Mouse (Mus musculus): ENCODE measurements around the gene Gtf2h1. TPM values are rescaled to one million over a fixed set of nuclear protein-coding genes. Genes with fewer than 3 reads are reported as not detected.
"Not testable (repeated sequence)": the region's sequence is repeated elsewhere in the genome, so short reads cannot be mapped to it uniquely, and the experiment has no call there.

The Gtf2h1 gene
- polyA plus RNA-seq (2012; rRNA removed): 9.7 and 10.6 TPM in 2 replicates

- DNase-seq (ENCODE audit: low read depth): no peak
These were observed at the start of gene Gtf2h1, which contains the start of gene Hps5 for GRCm38 (mm10) chr7:46795287-46796205. TSS of gene Gtf2h1 (plus strand) at chr7:46796103. TSS of gene Hps5 (minus strand) at chr7:46796064.

DNA sequence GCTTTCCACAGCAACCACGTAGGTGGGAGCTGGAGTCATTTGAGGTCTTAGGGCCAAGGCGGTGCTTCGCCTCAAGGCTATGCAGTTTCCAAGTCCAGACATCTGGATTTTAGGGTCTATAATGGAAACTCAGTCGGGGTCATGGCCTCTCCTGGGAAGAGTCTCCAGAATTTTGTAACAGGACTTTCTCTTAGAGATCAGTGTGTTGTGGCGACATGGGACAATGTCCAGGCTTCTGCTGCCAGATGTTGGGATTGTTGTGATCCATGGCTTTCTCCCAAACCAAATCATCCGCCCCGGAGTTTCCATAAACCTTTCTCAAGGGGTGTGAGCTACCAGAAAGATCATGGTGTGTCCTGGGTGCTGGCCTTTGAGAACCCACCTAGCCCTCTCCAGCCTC lies 49.5 kb upstream of the Gtf2h1 start:
- peak; percentile 62 for DNase-seq (ENCODE audit: low read depth)

DNA sequence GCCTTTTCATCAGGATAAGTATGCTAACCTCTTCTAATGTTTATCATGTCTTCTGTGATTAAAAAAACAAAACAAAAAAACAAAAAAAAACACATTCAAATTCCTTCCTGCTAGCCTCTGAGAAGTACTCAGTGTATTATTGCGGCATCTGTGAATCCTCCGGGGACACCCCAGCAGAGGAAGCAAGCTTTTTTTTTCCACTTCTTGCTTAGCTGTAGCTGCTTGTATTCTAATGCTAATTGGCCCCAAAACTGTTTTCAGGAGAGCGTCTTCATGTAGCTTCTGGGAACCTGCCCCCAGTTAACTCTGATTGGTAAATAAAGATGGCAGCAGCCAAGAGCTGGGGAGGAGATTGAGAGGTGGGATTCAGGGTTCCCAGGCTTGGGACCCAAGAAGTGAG lies 47.4 kb upstream of the Gtf2h1 start:
- no peak for DNase-seq (ENCODE audit: low read depth)

DNA sequence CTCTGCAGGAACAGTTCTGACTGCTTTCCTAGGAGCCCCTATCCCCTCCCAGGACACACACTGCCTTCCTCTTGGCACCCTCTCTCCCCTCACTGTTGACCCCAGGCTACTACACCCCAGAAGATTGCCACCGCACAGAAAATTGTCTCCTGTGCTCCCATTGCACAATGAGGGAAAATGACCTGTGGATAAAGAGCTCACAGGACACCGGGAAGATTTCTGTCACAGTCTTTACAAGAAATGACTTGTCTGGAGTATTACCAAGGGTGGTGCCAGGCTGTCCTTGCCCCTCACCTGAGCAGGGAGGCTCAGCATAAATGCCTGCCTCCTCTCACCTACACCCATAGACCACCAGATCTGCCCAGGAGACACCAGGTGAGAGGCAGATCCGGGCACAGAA lies 44.4 kb upstream of the Gtf2h1 start, which contains the start of gene Saa2:
Gene Saa2 (plus strand): TSS at position 301 of the 400 bp plus-strand sequence.
- no peak for DNase-seq (ENCODE audit: low read depth)

DNA sequence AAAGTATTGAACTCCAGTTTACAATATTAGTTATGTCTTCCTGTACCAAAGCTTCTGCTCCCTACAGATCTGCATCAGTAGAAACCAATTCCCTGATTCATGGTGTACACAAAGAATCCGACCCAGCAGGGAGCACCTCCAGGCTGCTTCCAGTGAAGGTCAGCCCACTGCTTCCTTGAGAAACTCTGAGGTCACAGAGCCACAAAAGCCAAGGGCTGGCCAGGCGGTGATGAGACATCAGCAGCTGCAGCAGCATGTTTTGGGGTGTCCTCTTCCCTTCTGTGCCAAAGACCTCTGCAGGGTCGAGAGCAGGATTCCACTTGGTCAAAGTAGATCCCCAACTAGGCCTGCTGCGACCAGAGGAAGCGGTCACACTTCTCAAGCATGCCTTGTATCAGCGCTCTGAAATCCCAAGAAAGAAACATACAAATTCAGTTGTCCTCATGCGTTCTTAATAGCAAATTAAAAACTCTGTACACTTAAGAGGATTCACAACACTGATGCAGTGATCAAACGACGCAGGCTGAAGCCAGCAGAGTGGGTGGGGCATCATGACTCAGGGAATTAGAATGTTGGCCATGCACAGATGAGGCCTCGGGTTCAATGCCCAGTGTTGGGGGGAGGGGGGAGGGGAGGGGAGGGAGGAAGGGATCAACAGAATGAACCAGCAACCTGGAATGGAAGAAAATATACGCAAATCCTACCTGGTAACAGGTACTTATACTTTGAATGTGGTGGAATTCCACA lies 34.7 kb upstream of the Gtf2h1 start:
- DNase-seq (ENCODE audit: low read depth): no peak

GRCm38 (mm10) chr7:46762601-46763000 lies 33.3 kb upstream of the Gtf2h1 start:
- DNase-seq (ENCODE audit: low read depth): no peak

- DNase-seq (ENCODE audit: low read depth): no peak
These were observed 31.2 kb upstream of the Gtf2h1 start for GRCm38 (mm10) chr7:46764672-46765071.

- DNase-seq (ENCODE audit: low read depth): no peak
These were observed 28.5 kb upstream of the Gtf2h1 start for GRCm38 (mm10) chr7:46767371-46767770.

- no peak for DNase-seq (ENCODE audit: low read depth)
These were observed 27.5 kb upstream of the Gtf2h1 start for GRCm38 (mm10) chr7:46768451-46768850.

DNA sequence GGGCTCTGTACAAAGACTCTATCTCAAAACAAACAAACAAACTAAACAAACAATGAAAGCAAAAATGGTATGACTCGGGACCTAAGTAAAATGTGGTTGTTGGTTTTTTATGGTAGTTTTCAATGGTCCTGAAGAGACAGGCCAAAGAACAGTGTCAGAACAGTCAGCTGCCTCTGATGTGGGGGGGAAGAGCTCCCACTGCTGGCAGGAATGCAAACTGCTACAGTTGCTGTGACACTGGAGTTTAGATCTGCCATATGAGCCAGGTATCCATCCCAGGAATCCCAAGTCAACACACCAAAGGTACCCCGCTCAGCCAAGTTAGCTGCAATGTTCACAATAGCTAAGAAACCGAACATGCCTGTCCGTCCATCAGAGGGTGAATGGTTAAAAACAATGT lies 25.2 kb upstream of the Gtf2h1 start:
- DNase-seq (ENCODE audit: low read depth): no peak

- DNase-seq (ENCODE audit: low read depth): no peak
These were observed 6.6 kb upstream of the Gtf2h1 start for GRCm38 (mm10) chr7:46789177-46789849.

DNA sequence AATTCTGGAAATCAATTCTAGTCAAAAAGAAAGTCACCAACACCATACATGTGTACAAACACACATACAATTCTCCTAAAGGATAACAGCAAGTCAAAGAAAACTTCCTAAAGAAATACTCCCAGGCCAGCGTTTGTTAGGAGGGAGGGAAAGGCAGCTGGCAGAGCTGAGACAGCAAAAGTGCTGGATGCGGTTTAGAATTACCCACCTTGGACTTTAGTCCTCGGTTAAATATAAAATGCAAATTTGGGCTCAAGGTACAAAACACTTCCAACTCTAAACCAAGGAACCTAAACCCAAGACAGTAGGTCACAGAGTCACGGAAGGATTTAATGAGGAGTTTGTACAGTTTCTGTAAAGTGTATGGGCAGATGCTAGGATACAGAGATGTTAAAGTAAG lies 2.0 kb upstream of the Gtf2h1 start:
- no peak for DNase-seq (ENCODE audit: low read depth)

DNA sequence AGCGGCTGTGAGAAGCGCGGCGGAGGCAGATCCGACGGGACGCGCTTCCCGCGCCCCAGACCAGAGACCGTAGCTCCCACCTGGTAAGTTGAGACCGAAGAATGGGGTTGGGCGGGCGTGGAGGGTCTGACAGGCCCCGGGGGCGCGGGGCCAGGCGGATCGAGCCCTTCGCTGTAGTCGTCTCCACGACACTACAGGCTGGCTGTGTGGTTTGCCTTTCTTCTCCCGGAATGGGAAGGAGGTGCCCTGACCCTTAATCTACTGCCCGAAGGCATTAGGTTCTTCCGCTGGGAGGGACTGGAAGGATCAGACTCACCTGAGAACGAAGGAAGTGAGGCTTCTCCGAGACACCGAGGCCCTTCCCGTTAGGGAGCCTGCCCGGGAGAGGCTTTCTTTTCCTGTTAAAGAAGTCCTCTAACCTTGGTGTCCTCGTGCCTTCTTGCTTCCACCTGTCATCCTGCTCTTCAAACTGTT lies 340 bp downstream of the Gtf2h1 start:
- no peak for DNase-seq (ENCODE audit: low read depth)

DNA sequence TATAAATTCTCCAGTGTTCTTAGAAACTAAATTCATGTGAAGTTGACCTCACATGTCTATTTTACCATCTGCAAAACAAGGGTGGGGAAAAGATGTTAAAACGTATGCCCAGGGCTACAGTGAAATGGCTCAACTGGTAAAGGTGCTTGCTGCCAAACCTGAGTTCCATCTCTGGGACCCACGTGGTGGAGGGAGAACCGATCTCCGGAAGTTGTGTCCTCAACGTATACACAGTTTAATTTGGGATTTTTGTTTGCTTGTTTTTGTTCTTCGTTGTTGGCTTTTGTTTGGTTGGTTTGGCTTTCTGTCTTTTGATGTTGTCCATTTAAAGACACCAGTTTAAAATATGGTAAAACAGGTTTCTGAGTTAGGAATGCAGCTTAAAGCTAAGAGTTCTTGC lies 876 bp downstream of the Gtf2h1 start:
- DNase-seq (ENCODE audit: low read depth): no peak

DNA sequence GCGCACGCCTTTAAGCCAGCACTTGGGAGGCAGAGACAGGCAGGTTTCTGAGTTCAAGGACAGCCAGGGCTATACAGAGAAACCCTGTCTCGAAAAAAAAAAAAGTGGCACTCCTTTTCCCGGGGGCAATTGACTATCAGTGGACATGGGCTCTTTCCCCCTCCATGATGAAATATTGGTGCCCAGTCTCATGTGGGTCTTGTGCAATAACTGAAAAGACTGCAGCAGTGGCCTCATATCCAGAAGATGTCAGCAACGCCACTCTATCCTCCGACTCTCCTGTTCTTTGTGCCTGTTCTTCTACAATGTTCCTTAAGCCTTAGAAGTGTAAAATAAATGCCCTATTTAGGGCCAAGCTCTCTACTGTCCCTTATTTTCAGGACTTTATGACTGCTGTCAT lies 14.4 kb downstream of the Gtf2h1 start:
- DNase-seq (ENCODE audit: low read depth): no peak

- no peak for DNase-seq (ENCODE audit: low read depth)
These were observed 18.1 kb downstream of the Gtf2h1 start for GRCm38 (mm10) chr7:46814012-46814411.

GRCm38 (mm10) chr7:46820876-46821632 lies 25.2 kb downstream of the Gtf2h1 start:
- not testable (repeated sequence) for DNase-seq (ENCODE audit: low read depth)

- DNase-seq (ENCODE audit: low read depth): no peak
These were observed 31.3 kb downstream of the Gtf2h1 start for GRCm38 (mm10) chr7:46827046-46827802.

DNA sequence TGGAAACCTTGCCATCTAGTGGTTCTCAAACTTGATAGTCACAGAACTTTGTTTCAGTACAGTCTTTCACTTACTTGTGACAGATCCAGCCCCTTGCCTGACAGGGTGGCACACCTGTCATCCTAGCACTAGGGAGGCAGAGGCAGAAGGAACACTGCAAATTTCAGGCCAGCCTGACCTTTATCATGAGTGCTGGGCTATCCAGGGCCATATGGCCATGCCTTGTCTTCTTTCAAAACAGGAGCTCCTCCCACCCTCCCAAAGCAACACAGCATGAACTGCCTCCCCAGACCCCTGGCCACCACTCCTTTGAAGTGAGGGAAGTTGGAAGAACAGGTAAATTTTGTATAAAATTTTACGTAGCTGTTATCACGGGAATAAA lies 31.9 kb downstream of the Gtf2h1 start:
- no peak for DNase-seq (ENCODE audit: low read depth)

DNA sequence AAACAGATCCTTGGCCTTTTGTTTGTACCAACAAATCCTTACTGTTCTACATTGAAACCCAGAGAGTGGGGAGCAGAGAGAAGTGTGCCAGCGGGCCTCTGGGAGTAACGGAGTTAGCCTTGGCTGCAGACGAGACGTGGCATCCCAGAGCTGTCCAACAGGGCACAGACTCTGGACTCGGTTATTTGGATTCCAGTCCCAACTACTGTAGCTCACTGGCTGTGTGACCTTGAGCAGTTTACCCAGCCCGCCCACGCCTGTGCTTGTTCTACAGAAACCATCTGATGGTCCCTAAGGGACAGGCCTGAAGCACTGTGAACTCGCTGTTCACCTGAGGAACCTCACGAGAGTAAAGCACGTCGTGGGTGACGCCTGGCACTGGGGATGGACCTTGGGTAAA lies 34.0 kb downstream of the Gtf2h1 start:
- no peak for DNase-seq (ENCODE audit: low read depth)
